Mouse (Mus musculus): ENCODE measurements around the gene Morf4l1.

DNA sequence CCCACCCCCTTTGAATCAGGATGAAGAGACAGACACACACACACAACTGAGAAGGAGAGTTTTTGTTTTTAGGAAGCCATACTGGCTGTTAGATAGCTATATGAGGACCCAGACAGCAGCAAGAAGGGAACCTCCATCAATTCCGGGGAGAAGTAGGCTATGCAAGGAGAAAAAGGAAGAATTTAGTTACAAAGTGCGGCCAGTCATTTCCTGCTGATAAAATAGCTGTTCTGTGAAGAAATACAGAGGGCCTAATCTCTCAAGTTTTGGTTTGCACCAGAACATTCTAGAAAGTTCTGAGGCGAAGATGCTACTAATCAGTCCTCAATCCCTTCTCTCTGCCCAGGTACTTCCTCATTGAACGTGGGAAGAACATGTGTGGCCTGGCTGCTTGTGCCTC is 39.2 kb downstream of the Morf4l1 start:
- TF ChIP-seq CTCF (IDR thresholded peaks at IDR 0.05; ENCODE audit: low read depth) (no peak), EP300 (IDR thresholded peaks at IDR 0.05; ENCODE audit: low read depth) (no peak)

Measured in liver, embryonic 14.5 days (tissue).